Mouse (Mus musculus): ENCODE results near the gene Tmem47. TPM values are rescaled to one million over a fixed set of nuclear protein-coding genes. Genes with fewer than 3 reads are reported as not detected.

Gene Tmem47
- under 1 TPM in 1 of 2 experiments, not detected in 1; 0.50 TPM for polyA plus RNA-seq (2017; shearing (Covaris generic))

DNA sequence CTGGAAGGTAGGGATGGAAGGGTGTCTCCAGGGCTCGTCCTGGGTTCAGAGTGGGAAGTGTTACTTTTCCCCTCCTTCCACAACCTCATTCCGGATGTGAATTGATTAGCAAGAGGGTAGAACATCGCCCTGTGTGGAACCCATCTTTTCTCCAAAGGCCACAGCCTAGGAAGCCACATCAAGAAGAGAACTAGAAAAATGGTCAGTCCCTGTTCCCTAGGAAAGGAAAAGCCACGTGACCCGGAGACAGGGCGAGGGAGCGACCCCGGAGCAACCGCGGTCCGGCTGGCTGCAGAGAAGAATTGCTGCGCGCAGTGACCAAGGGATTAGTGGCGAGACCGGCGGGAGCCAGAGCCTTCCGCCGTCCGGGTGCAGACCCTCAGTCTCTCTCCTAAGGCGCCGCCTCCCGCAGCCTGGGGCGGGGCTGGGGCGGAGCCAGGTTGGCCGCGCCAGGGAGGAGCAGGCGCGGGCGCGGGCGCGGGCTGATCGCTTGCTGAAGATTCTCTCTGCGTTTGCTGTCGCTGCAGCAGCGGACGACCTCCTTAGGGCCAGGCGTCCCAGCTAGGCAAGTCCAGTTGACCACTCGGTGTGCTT lies at the start of gene Tmem47:
Tmem47 (plus strand) TSS at position 489 of the 594 bp plus-strand sequence.

Measured in inflammation-experienced regulatory T-cells (primary cell).